ENCODE assay signal across 13 mouse cellular contexts in genomic region chr14:64594021-64594561, GRCm38 (mm10).
DNase-seq lines count a peak whose midpoint lies in the region; ATAC-seq and TF ChIP-seq lines count a peak whose summit lies in the region.
"Had no signal": no experiment of that assay in that cellular context is flagged by ENCODE, and none has a peak within 500 bp of the region (broad histone marks: within the 10 kb centered on the region; RNA-seq: fewer than 3 reads in every experiment).

No protein-coding gene starts in this region.

- no peaks in the 10 kb centered on the region for H3K9me3 ChIP-seq in forebrain, embryonic 16.5 days (ENCODE audit: control insufficient read depth, low read length)
- H3K9me3 ChIP-seq in midbrain, embryonic 16.5 days (replicated peaks; ENCODE audit: control insufficient read depth, low read length, poor library complexity, severe bottlenecking): no peaks in the 10 kb centered on the region
- H3K9me3 ChIP-seq: limb, embryonic 10.5 days had no signal

- H3K9ac ChIP-seq in forebrain, embryonic 16.5 days (replicated peaks; ENCODE audit: low read depth, low read length): peak overlapping the region; percentile 53
- peak overlapping the region; percentile 100 for H3K9ac ChIP-seq in midbrain, embryonic 16.5 days (ENCODE audit: low read depth, low read length)
- H3K9ac ChIP-seq: lung, embryonic 14.5 days had no signal

- peak; percentile 39 to 48 for DNase-seq in left cerebral cortex, adult 2 months (ENCODE audit: extremely low spot score in 1 of 2, low spot score in 2 of 2)
- DNase-seq in left cerebral cortex, adult 9 months (ENCODE audit: low spot score in 2 of 2): no peak
- DNase-seq in cerebellum, adult 9-10 months: peak; percentile 75
- no peak for DNase-seq in heart, adult 11 months
- DNase-seq in lung, postnatal 4 days: no peak
- no peak for DNase-seq in urinary bladder, postnatal 14 days (ENCODE audit: low spot score)
- DNase-seq: gastrocnemius, postnatal 25 days; heart, postnatal 14 days; kidney, postnatal 14 days; lung, embryonic 14.5 days had no signal

- intact Hi-C loops in left cerebral cortex, adult 2 months (cut with DNase I): no loop called here

- peak overlapping the region; percentile 99 for H3K4me2 ChIP-seq in forebrain, embryonic 16.5 days (ENCODE audit: low read length)
- peak overlapping the region; percentile 98 for H3K4me2 ChIP-seq in midbrain, embryonic 16.5 days (ENCODE audit: low read length)
- H3K4me2 ChIP-seq: lung, embryonic 14.5 days had no signal

- H3K4me3 ChIP-seq in left cerebral cortex, adult 2 months: no peak overlapping the region
- H3K4me3 ChIP-seq in forebrain, embryonic 16.5 days (replicated peaks; ENCODE audit: low read length): peak overlapping the region; percentile 68
- H3K4me3 ChIP-seq in midbrain, embryonic 16.5 days (ENCODE audit: low read depth, low read length): peak overlapping the region; percentile 93
- H3K4me3 ChIP-seq: limb, embryonic 10.5 days had no signal

- peaks cover 50% of the 10 kb centered on the region for H3K4me1 ChIP-seq in forebrain, embryonic 16.5 days (replicated peaks; ENCODE audit: control insufficient read depth, insufficient read depth, low read length)
- H3K4me1 ChIP-seq in midbrain, embryonic 16.5 days (ENCODE audit: control insufficient read depth, insufficient read depth, low read length): peaks cover 39% of the 10 kb centered on the region

- WGBS in forebrain, embryonic 16.5 days: 42% methylated on average over 7 of the region's 7 CpGs
- 24% methylated on average over 7 of the region's 7 CpGs for WGBS in midbrain, embryonic 16.5 days

- no peak for ATAC-seq in forebrain, embryonic 16.5 days
- ATAC-seq in midbrain, embryonic 16.5 days: no peak

- TF ChIP-seq CTCF in left cerebral cortex, adult 2 months (IDR thresholded peaks at IDR 0.05): no peak

- no peaks in the 10 kb centered on the region for H3K27me3 ChIP-seq in forebrain, embryonic 16.5 days (replicated peaks; ENCODE audit: control insufficient read depth, insufficient read depth, low read length)
- no peaks in the 10 kb centered on the region for H3K27me3 ChIP-seq in midbrain, embryonic 16.5 days (ENCODE audit: control insufficient read depth, insufficient read depth, low read depth, low read length)

- peak overlapping the region; percentile 73 for H3K27ac ChIP-seq in left cerebral cortex, adult 2 months
- peak overlapping the region; percentile 99 for H3K27ac ChIP-seq in forebrain, embryonic 16.5 days (ENCODE audit: low read length)
- H3K27ac ChIP-seq in midbrain, embryonic 16.5 days (ENCODE audit: low read length): peak overlapping the region; percentile 99
- H3K27ac ChIP-seq: limb, embryonic 10.5 days had no signal

- peaks cover 4% of the 10 kb centered on the region for H3K36me3 ChIP-seq in forebrain, embryonic 16.5 days (ENCODE audit: control insufficient read depth, insufficient read depth)
- 0 out of 2 replicates have a peak, but pooled peaks cover 5% of the 10 kb centered on the region for H3K36me3 ChIP-seq in midbrain, embryonic 16.5 days (ENCODE audit: control insufficient read depth, insufficient read depth, low read length)
- H3K36me3 ChIP-seq: limb, embryonic 10.5 days had no signal

Comparison
In these comparisons a context has a peak if more than half of its experiments do, and no peak if none do; other contexts are left out.
1. DNase-seq: peak in left cerebral cortex, adult 2 months (2 of 2) and cerebellum, adult 9-10 months (single experiment); none in left cerebral cortex, adult 9 months (0 of 2), heart, adult 11 months (single experiment), lung, postnatal 4 days (0 of 2) and urinary bladder, postnatal 14 days (single experiment).
2. Peak in every context shown above with its lines, with median percentiles within 50 percentile points of each other: H3K27ac ChIP-seq.